Mouse (Mus musculus) hindlimb bud, embryonic 11.5 days (tissue): ENCODE measurements at regions not wholly inside any gene's neighbourhood (a gene's known extent, or its start where the extent isn't known, plus 50 kb on each side); places are given as distances from the start of the nearest gene placed in this dataset.
A peak's percentile ranks its signal among the peaks of the same experiment; 100 is the strongest.
"Not testable (repeated sequence)": the region's sequence is repeated elsewhere in the genome, so short reads cannot be mapped to it uniquely, and the experiment has no call there.

Experiments
- DNase-seq: peaks from one replicate; pipeline ENCODE4 v3.0.0-alpha.2; 2012; ENCODE audit warnings: low read depth, low spot score; ENCODE audit errors: extremely low spot score

GRCm38 (mm10) chr5:102123285-102123684, 53.6 kb upstream of the Wdfy3 start:
- DNase-seq: no peak

DNA sequence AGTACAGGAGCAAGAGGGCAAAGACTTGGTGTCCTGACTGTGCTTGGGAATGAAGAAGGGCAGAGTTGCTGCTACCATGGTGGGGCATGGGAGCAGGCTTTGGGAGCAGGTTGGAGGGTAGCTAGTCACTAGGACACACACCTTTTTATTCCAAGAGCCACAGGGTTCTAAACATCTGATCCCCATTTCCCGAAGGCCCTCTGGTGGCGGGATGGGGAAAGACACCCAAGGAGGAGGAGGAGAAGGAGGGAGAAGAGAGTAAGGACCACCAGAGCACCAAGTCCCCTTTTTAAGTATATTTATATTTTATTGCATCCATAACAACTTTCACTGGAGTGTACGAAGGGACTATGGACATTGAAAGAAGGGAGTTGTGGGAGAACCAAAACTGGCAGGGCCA, 57.0 kb upstream of the Wdfy3 start:
- DNase-seq: no peak

DNA sequence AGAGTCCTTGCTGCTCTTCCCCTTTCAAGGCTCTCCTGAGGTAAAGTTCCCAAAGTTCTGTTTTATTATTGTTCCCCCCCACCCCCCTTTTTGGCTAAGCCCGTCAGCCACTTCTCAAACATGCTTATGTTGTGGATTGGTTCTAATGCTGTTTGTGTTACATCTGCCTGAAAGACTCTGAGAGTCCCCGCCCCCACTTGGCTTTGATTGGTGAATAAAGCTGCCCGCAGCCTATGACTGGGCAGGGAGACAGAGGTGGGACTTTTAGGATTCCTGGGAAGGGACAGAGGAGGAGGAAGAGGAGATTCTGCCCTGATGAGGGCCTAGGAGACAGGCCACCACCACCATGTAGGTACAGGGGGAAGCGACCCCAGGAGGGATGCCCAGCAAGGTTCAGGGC, 78.3 kb upstream of the Wdfy3 start:
- no peak for DNase-seq

DNA sequence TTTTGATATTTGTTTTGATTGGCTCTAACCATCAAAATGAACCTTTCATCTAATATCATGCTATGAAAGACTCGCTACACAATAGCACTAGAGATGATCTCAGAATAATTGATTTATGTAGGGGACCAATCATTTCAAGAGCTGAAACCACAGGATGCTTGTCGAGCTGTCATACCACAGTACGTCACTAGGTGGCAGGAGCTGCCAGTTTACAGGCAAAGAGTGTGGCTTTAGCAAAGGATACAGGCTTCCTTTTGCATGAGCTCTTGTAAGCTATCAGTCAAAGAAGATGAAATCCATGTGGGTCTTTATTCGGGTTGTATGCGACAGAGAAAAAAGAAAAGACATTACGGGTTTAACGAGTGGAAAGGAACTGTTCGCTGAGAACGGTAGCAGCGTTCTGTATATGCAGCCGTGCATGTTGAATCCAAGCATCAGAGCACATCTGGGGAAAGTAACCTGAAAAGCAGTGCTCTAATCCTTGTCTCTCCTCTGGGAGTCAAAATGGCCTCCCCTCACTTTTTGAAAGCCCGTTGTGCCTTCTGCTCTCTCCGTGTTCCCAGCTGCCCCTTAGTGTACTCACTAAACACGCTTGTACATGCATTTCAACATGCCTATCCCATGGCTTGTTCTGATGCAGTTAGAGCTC, 79.9 kb upstream of the Wdfy3 start:
- peak; percentile 89 for DNase-seq

DNA sequence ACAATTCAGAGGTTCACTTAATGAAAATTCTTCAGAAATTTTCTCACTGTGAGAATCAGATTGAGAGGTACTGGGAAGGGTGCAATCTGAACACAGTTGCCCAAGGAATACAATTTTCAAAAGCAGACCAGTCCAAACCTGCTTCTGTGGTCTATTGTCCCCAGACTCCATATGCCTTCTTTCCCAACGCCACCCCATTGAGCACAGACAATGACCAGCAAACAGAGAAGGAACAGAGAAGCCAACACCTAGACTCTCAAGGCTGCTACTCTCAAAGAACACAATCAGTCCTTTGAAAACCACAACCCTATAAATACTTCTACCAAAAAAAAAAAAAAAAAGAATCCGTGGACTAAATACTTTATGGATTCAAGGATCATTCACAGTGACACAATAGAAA, 89.9 kb upstream of the Wdfy3 start:
- no peak for DNase-seq

- DNase-seq: peak; percentile 24
Measured at GRCm38 (mm10) chr5:102167981-102168380, 98.3 kb upstream of the Wdfy3 start.

DNA sequence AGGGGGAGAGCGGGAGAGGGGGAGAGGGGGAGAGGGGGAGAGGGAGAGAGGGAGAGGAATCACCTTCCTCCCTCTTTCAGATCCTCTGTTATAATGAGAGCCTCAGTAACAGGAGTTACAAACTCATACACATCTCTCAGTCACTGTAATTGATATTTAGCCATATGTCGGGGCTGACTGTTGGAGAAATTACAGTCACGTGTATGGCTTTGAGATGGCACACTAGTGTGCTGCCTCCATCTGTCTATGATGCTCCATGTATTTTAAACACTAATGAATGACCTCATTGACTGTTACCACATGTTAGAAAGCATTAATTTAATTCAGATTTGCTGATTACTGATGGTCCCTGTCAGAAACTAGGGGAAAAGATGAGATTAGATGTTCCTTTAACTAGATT, 102.1 kb upstream of the Wdfy3 start:
- no peak for DNase-seq

DNA sequence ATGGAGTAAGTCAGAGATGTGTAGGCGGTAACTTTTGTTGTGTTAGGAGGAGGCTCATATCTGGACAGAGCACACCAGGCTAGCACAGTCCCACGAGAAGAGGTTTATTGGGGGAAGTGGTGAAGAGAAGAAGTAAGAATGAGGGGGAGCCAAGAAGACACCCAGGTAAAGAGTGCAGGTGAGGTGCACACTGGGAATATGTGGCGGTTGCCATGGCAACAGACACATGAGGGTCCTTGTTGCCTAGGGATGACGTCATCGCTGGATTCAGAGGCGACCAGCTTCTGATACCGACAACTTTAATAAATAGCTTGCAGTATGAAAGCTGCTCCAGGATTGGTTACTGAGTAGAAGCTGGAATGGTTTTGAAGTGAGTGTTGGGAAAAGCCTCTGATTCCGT, 110.5 kb upstream of the Wdfy3 start:
- no peak for DNase-seq

DNA sequence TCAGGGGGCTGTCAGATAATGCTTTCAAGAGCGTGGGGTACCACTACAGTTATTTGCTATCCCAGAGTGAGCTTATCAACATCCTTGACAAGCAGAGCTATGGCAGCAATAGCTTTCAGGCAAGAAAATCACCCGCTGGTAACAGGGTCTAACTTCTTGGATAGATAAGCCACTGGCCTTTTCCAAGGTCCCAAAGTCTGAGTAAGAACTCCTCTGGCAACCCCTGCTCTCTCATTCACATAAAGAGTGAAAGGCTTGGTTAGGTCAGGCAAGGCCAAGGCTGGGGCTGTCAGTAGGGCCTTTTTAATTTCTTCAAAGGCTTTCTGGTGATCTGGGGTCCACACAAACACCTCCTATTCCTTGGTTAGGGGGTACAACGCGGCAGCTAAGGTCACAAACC, 119.2 kb upstream of the Wdfy3 start:
- not testable (repeated sequence) for DNase-seq

GRCm38 (mm10) chr5:102206456-102206855, 136.7 kb upstream of the Wdfy3 start:
- DNase-seq: no peak

- peak; percentile 70 for DNase-seq
Measured at GRCm38 (mm10) chr5:102206953-102207352, 137.2 kb upstream of the Wdfy3 start.

DNA sequence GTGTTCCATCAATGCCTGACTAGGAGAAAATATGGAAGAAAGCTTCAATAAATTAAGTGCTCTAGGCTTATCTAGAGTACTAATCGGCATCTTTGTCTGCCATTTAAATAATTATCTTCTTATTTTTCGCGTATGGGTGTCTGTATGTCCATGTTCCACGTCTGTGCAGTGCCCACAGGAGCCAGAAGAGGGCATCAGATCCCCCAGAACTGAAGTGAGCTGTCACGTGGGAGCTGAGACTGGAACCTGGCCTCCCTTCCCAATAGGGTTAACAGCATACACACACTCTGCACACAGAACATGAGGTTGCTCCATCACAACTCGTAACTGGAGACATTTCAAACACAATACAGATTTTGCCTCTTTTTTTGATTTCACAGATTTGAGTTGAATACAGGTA, 143.4 kb upstream of the Wdfy3 start:
- no peak for DNase-seq

- no peak for DNase-seq
Measured at GRCm38 (mm10) chr5:102227131-102227530, 157.4 kb upstream of the Wdfy3 start.

DNA sequence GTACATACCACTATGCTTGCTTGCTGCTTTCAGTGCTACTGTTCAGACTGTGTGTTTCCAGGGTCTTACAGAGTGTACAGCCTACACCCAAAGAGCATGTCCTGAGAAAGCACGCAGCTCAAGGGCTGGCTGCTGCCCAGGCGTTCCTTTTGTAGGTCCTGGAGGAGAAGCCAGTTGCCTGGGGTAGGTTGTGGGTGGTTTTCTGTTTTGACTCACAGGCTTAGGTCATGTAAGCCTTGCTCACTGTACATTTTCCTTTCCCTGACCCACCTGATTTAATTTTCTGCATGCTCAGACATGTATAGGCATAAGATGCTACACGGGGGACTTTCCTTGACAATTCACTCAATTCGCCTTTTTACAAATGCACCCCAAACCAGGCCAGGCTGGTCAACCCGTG, 172.9 kb upstream of the Wdfy3 start:
- DNase-seq: no peak

DNA sequence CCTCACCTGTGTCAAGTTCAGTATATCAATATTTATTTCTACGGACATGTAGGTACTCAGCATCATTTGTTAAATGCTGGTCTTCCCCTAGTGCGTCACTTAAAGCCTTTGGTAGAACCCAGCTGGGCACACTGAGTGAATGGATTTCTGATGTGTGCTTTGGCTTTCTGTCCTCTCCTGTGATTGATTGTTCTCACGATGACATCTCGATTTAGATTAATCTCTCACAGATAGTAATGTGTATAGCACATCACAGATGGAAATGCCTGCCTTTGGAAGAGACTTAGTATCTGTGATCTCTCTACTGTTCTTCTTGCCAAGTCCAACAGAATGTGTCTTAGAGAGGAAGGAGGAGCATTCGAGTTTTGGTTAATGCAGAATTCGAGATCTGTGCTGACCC, 175.0 kb upstream of the Wdfy3 start:
- no peak for DNase-seq

DNA sequence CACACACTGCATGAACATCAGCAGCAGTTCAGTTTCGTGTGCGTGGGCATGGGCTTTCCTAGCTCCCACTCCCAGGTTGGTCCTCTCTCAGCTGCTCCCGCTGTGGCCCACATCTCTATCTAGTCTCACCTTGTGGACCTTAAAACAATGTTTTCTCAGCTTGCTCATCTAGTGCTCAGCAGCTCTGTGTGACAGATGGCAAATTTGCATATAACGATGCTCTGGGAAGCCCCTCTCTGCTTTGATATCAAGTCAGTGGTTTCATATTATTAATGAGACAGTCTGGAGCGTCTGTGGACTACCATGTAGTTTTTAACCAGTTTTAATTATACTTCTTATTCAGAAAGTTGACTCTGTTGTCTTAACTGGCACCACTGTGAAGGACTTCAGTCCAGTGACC, 179.0 kb upstream of the Wdfy3 start:
- no peak for DNase-seq

DNA sequence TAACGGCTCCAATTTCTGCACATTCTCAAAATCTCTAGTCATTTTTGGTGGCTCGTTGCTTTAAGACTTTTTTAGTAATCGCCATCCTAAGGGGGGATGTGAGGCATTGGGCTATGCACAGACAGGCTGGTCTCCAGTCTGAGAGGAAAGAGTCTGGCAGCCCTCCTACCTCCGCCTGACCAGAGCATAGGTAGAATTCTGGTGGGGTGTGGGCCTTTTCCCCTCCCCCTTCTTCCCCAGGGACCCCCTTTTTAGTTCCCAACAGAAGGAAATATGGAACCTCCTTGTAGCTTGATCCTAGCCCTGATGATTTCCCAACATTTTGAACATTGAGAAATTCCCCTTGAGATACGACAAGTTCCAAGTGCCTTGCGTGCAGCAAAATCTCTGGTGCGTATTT, 181.4 kb upstream of the Wdfy3 start:
- DNase-seq: no peak

DNA sequence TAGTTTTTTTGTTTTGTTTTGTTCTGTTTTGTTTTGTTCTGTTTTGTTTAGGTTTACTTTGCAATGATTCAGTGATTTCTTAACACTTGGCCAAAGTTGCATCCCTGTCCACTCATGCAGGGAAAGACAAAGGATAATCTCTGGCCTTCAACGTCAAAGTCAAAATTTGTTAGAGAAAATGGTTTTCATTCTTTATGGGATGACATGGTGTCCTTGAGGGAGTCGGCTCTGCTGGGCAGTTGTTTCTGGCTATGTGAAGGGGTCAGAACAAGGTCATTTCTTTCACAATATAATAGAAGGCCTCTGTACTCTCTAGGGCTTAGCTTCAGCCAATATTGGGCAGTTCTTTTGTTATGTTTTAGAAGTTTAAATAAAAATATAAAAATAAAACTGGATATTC, 184.1 kb upstream of the Wdfy3 start:
- no peak for DNase-seq

DNA sequence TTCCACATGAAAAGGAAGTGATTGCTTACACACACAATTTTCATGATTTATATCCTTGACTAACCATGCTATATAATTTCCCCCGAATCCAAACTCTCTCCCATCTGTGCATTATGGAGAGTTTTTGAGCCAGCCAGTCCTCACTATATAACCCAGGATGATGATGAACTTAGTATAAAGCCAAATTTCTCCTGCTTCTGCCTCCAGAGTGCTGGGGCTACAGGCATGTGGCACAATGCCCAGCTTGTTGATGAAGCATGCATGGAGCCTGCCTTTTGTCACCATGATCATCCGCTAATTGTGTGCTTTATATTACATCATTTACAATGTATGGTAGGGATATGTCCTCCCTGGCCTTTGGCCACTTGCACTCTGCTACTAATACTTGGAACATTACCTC, 187.4 kb upstream of the Wdfy3 start:
- DNase-seq: no peak

DNA sequence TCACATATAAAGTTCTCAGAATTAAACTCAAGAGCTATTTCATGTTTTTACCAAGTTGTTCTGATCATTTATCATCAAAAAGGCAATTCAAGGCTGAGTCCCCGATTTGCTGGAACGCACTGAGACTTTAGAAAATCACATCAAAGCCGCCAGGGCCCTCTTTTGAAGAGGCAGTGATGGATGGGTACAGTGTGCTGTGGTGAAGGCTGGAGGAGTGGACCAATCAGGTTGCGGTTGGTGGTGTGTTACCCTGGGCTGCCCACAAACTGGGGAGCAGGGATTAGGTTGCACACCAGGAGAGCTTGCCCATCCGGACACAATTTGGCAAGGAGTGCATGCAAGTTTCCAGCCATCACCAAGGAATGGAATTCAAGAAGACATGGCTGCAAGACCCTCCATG, 191.9 kb upstream of the Wdfy3 start:
- no peak for DNase-seq

DNA sequence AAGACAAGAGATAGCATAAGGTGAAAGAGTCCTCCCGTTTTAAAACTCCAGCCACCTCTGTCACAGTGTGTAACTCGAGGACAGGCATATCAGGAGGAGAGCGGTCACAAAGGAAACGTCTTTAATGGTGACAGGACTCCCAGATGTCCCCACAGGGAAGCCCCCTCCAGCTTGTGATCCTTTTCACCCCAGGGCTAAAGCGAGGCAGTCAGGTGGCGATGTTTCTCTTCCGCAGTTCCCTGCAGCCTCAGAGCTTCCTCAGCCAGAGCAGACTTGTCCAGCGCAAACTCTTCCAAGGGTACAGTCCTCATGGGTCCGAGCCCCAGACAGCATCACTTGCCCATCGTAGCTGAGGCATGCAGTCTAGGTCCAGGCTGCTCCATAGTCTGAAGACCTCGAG, 196.7 kb upstream of the Wdfy3 start:
- no peak for DNase-seq

DNA sequence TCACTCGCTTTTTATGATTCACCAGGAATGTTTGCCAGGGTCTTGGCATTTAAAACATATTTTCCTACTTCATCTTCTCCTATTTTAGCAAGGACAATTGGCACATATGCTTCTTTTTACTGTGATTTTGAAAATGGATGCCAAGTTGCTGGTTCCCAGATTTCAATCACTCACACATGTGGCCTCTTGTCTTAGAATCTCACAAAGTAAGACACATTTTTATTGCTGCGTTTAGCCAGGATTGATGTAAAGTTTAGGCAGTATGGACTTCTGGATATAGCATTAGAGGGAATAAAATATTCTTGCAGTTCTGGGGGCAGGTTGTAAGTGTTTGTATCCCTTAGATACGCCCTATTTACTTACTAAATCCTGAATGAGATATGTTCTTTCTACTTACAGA, 197.4 kb upstream of the Wdfy3 start:
- no peak for DNase-seq

- DNase-seq: no peak
Measured at GRCm38 (mm10) chr5:102269204-102269603, 199.5 kb upstream of the Wdfy3 start.

- no peak for DNase-seq
Measured at GRCm38 (mm10) chr5:102275621-102276020, 205.6 kb upstream of the Arhgap24 start.
